Mouse (Mus musculus) kidney, adult 9 months (tissue): Measurements from ENCODE around the gene Tent2.
"Not testable (repeated sequence)": the region's sequence is repeated elsewhere in the genome, so short reads cannot be mapped to it uniquely, and the experiment has no call there.

Experiments used
- DNase-seq: peaks from one replicate; pipeline ENCODE4 v3.0.0; 2022

Gene Tent2

GRCm38 (mm10) chr13:93191831-93192645 is at the start of gene Tent2:
Gene Tent2 (minus strand): TSS chr13:93192385.
- peak; percentile 96 for DNase-seq

DNA sequence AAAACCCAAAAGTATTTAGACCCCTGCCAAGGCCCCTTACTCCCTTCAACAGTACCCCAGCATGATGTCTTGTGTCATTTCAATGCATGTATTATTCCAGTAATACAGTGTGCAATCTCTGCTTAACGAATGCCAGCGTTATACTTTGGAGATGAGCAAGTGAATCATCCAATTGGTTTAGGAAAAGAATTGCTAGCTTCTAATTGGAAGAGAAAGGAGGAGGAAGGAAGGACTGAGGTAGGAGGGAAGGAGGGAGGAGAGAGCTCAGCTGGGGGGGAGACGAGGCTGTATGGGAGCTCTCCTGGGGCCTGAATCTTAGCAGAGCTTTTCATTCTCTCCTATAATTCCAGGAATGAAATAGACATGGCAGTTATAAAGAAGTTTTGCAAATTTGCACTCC is 49.0 kb upstream of the Tent2 start:
- no peak for DNase-seq

DNA sequence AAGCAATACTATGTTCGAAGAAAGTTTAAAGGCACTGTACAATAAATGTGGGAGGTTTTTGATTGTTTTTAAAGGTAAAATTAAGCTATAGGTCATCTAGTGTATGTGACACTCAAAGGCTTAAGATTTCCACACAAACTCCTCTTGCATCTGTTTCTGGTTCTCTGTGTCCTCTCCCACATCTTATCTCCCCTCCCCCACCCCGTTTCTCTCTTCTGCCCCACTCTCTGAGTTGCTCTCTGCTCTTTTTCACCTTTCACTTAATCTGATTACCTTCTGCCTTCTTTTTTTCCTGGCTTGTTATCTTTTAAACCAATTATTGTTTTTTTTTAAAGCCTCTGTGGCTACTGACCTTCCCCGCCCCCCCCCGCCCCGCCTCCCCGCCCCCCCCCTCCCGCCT is 47.4 kb upstream of the Tent2 start:
- DNase-seq: no peak

DNA sequence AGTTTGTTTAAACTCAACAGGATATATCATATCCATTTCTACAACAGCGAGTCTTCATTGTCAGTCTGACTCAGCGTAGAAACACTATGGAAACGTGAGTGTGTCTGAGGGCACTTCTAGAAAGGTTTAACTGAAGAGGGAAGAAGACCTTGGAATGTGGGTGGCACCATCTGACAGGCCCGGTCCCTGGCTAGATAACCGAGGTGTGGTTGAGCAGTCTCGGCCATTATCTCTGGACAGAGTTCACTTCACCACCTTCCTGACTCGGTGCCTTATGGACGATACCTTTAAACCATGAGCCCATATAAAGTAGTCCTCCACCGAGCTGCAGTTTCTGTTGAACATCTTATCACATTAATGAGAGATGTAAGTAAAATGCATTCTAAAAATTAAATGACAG is 46.9 kb upstream of the Tent2 start:
- no peak for DNase-seq

DNA sequence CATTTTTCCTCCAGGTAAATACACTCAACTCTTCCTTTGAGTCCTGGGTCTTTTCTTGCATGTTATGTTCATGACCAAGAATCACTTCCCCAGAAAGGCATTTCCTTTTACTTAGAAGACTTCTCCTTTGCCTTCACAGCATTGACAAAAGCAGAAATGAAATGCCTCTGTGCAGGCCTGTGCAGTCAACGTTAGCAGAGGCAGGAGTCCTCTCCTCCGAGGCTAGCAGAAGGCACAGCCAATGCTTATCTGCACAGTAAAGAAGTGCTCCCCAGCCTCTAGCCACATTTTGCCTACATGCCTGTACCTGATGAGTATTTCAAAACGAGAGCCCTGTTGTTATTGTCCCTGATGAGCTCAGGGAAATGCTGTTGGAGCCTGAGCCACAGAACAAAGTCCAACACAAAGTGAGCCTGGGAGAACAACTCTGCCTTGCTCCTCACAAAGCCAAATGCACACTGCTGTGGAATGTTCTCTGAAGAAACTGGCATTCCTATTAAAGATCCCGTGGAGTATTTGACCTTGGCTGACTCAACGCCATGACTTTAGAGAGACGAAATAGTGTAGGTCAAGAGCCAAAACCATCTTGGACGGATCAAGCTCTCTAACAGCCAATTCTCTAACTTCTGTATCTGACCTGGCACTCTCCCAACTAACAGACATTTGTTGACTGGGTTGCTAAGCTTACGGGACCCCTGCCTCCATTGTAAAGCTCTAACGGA is 45.7 kb upstream of the Tent2 start:
- peak; percentile 69 for DNase-seq

GRCm38 (mm10) chr13:93234267-93235039 is 42.3 kb upstream of the Tent2 start:
- peak; percentile 54 for DNase-seq

DNA sequence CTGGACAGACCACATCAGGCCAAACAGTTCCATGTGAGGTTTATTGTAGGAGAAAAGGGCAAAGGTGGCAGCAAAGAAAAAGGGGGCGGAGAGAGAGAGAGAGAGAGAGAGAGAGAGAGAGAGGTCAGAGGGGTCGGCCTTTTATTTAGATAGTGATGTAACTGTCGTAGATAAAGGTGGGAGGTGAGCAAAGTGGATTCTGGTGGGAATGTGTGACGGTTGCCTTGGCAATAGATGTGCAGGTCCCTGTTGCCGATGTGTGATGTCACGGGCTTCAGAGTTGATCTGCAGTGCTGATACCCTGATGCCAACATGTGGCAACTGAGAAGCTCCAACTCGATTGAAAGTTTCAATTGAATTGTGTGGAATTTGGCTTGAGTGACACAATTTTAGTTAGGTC is 40.1 kb upstream of the Tent2 start:
- DNase-seq: no peak

- DNase-seq: peak; percentile 16
Measured at GRCm38 (mm10) chr13:93231016-93231415, 38.8 kb upstream of the Tent2 start.

DNA sequence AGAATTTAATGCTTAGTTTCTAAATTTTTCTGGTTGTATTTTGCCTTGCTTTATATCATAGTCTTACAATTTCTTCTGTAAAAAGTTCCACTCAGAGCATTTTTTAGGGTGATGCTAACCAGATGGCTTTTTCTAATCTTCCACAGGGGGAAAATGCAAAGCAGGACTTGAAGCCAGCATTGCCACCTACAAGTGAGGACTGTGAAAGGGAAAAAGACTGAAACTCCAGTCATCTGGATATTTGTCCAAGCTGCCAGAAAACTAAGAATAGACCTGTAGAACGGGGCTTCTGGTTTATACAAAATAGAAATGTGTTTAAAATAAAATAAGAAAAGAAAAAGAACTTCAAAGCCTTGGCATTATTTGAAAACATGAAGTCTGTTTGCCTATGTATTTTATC is 19.6 kb upstream of the Tent2 start:
- DNase-seq: no peak

DNA sequence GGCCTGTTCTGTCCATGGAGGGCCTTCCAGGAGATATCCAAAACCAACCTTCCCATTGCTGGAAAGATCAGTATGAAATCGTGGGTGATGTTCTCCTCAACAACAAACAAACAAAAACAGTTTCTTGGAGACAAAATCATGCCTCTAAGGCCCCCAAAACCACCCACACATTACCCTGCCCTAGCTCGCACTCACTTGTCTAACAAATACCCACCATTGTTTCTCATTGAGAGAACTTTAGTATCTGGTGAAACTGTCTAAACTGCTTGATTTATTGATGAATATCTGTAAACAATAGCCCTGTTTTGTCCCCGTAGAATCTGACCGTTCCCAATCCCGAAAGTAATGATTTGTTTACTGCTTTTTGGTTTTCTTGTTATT is 451 bp upstream of the Tent2 start:
- no peak for DNase-seq

GRCm38 (mm10) chr13:93189416-93189815 is 2.8 kb downstream of the Tent2 start:
- DNase-seq: no peak

DNA sequence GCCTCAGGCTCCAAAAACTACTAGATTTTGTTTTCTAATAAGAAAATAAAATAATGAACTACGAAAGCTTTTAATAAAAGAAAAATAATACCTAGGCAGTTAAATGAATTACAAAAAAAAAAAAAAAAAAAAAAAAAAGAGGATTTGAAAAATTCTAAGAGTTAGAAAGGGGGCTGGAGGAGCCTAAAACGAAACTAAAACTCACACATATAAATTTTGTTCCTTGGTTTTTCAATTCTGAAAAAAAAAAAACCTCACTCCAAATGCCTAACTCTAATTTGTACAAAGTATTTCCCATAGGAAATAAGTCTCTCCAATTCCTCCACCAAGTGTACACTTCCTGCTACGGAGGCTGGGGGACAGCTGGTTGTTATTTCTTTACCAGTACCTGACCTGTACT is 3.4 kb downstream of the Tent2 start:
- DNase-seq: no peak

DNA sequence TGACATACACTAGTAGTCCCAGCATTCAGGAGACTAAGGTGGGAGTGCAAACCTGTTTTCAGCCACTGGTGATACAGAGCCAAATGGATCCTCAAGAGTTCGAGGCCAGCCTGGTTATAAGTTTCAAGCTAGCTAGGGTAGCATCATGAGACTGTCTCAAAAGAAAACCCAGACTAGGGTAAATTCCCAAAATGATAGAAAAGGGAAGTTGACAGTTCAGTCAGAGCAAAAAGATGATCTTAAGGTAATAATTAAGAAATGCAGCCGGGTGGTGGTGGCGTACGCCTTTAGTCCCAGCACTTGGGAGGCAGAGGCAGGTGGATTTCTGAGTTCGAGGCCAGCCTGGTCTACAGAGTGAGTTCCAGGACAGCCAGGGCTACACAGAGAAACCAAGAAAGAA is 4.4 kb downstream of the Tent2 start:
- DNase-seq: not testable (repeated sequence)

DNA sequence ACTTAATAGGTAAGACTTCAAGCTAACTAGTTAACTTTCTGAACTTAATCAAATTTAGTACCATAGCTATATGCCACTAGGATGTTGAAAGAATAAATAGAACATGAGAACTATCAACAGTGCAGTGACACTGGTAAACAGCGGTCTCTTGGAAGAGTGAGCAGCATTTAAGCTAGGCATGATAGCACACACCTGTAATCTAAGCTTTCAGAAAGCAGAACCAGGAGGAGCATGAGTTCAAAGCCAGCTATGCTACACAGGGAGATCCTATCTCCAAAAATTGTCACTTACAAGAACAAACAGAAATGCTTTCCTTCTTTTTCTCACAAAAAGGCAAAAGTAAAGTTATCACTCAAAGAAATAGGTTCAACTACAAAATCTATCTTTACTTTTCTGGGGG is 11.8 kb downstream of the Tent2 start:
- no peak for DNase-seq

DNA sequence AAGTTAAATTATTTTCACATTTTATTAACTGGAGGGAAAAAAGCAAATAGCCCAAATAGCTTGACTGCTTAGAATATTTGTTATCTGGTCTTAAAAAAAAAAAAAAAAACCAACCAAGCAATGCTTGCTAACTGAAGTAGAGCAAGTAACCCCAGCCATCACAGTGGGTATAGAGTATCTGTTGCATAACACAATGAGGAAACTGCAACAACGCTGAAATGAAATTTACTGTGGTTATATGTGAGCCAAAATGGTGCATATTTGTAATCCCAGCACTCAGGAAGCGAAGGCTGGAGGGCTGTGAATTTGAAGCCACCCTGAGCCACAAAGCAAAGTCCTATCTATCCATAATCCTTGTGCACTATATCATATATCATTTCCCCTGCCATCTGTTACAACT is 12.7 kb downstream of the Tent2 start:
- DNase-seq: no peak

DNA sequence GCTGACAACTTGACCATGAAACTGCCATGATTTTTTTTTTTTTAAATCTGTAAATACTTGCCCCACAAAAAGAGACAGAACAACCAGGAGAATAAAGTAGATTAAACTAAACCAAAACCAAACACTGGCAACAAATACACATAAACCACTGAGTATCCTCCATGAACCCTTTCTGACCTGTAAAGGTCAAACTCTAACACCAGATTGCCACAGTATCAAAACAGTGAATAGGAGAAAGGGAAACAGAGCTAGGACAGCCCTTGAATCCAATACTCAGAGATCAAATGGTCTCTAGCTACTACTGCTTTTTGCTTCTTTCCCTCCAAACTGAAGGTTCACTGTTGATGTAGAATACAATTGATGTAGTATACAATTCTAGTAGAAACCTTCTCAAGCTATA is 14.6 kb downstream of the Tent2 start:
- no peak for DNase-seq

DNA sequence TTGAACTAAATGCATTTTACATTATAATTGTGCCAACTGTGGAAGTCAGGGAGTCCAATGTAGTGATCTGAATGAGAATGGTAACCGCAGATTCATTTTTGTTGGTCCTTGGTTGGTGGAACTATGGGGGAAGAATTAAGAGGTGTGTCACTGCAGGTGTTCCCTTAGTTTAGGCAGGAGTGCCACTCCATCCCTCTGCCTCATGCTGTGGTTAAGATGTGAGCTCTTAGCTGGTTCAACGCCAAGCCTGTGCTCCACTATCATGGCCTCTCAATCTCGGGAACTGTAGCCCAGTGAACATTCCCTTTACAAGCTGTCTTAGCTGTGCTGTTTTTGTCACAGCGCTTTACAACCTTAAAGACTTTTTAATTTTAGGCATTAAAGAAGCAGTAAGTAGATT is 28.9 kb downstream of the Tent2 start:
- DNase-seq: no peak

DNA sequence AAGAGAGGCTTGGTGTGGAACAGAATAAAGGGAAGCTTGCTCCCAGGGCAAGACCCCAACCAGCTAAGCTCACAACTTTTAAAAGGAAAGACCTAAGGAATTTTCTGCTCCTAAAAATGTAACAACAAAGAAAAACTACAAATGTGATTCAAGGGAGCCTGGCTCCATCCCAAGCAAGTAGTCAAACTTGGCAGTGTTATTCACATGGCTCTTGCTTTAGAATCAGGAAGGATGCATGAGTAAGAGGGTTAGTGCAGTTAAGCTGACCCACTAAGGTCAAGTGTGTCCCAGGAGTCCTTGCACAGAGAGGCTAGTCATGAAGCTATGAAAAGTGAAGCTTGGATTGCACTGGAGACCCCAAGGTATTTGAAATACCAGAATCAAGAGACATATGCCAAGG is 29.7 kb downstream of the Tent2 start:
- no peak for DNase-seq

DNA sequence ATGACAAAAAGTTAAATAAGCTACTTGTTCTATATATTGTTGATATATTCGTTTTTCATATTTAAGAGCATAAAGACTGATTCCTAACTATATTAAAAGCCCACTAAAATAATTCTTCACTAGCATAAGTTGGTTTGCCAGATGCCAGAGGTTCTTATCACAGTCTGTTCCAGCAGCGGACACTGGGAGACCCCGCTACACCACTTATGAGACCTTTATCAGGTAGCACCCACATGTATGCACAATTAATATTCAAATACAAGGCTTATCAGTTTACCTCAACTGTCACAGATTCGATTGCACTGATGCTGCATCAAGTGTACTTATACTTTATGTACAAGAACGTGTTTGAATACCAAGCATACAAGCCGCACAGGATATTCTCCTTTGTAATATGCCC is 33.9 kb downstream of the Tent2 start:
- DNase-seq: no peak

GRCm38 (mm10) chr13:93153280-93153679 is 38.9 kb downstream of the Tent2 start:
- DNase-seq: no peak

GRCm38 (mm10) chr13:93144336-93145167 is 47.6 kb downstream of the Tent2 start, which contains the start of gene Cmya5:
Gene Cmya5 (minus strand): TSS chr13:93144724.
- DNase-seq: peak; percentile 95

- DNase-seq: no peak
Measured at GRCm38 (mm10) chr13:93143819-93144283, 48.3 kb downstream of the Tent2 start.

DNA sequence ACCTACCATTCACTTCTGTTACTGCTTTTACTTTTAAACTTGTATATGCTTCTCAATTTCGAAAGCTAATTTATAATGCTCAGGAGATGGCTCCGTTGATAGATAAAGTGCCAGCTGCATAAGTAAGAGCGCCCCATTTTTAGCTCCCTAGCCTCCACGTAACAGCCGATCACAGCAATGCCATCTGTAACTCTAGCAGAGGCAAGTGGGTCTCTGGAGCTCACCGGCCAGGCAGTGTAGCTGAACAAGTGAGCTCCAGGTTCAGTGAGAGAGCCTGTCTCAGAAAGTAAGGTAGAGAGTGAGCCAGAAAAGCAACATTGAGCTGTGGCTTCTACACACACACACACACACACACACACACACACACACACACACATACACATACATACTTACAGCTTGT is 51.0 kb downstream of the Tent2 start:
- DNase-seq: no peak
